Mouse (Mus musculus) left cerebral cortex, adult 6 months (tissue): ENCODE data around the gene 1700030K09Rik. TPM values are rescaled to one million over a fixed set of nuclear protein-coding genes. Genes with fewer than 3 reads are reported as not detected.

Experiments
- long read RNA-seq, 2 experiments: library from polyadenylated mRNA; unstranded; transcript quantifications; one replicate each; pipeline ENCODE4 v2.0.0; 2019 to 2020
- polyA plus RNA-seq: library from polyadenylated mRNA; unstranded; fragments of <200 nt; fragmentation: Nextera tagmentation; gene quantifications from 2 replicates; pipeline ENCODE4 v1.2.3, GENCODE M21; 2021

1700030K09Rik gene
- polyA plus RNA-seq: 6.7 and 7.6 TPM in 2 replicates
- long read RNA-seq, experiment 1, transcript 1700030K09Rik-201 (8 exons, 2,887 nt): major isoform, 42 of 69 reads
- long read RNA-seq, experiment 1, partial matches to known transcripts: 15 of 69 reads
- long read RNA-seq, experiment 1, other reads (novel, unspliced or antisense): 12 of 69 reads
- long read RNA-seq, experiment 2, transcript 1700030K09Rik-201 (8 exons, 2,887 nt): major isoform, 7 of 14 reads
- long read RNA-seq, experiment 2, partial matches to known transcripts: 6 of 14 reads
- long read RNA-seq, experiment 2, other reads (novel, unspliced or antisense): 1 of 14 reads

GRCm38 (mm10) chr8:72443338-72443993, at the start of gene 1700030K09Rik, which contains the start of gene Calr3:
Gene 1700030K09Rik, plus strand, starts transcription at chr8:72443880.
Gene Calr3, minus strand, starts transcription at chr8:72443870.

GRCm38 (mm10) chr8:72421362-72422335, 22.0 kb upstream of the 1700030K09Rik start, which contains the start of gene Eps15l1:
Gene Eps15l1, minus strand, starts transcription at chr8:72421460.

GRCm38 (mm10) chr8:72474826-72475546, 31.3 kb downstream of the 1700030K09Rik start, which contains the start of gene Cherp:
Gene Cherp, minus strand, starts transcription at chr8:72475226.

GRCm38 (mm10) chr8:72491680-72492621, 48.3 kb downstream of the 1700030K09Rik start, which contains the start of gene Slc35e1:
Gene Slc35e1, minus strand, starts transcription at chr8:72492614.

Other genes starting within 250 kb of the 1700030K09Rik start
- gene Cib3, start 231.0 kb upstream of the 1700030K09Rik start, polyA plus RNA-seq: not detected in 2 replicates
- gene Gm11034, start 230.2 kb upstream of the 1700030K09Rik start, polyA plus RNA-seq: not detected in 2 replicates
- 48.0 and 64.8 TPM in 2 replicates for gene Fam32a, start 224.2 kb upstream of the 1700030K09Rik start, polyA plus RNA-seq
- 80.9 and 92.7 TPM in 2 replicates for gene Ap1m1, start 203.9 kb upstream of the 1700030K09Rik start, polyA plus RNA-seq
- gene Gm10282, start 138.6 kb upstream of the 1700030K09Rik start, polyA plus RNA-seq: 7.1 and 8.5 TPM in 2 replicates
- gene Klf2, start 124.8 kb upstream of the 1700030K09Rik start, polyA plus RNA-seq: 0.70 and 14.4 TPM in 2 replicates
- gene Eps15l1, start 22.4 kb upstream of the 1700030K09Rik start, polyA plus RNA-seq: 19.7 and 21.9 TPM in 2 replicates
- gene Calr3, start within 50 bp of the 1700030K09Rik start, polyA plus RNA-seq: 1.0 and 1.5 TPM in 2 replicates
- gene Cherp, start 31.3 kb downstream of the 1700030K09Rik start, polyA plus RNA-seq: 16.7 and 33.9 TPM in 2 replicates
- gene Slc35e1, start 48.7 kb downstream of the 1700030K09Rik start, polyA plus RNA-seq: 4.6 and 5.0 TPM in 2 replicates
- 2.9 and 7.0 TPM in 2 replicates for gene Med26, start 104.4 kb downstream of the 1700030K09Rik start, polyA plus RNA-seq
- 97.9 and 129 TPM in 2 replicates for gene Smim7, start 127.2 kb downstream of the 1700030K09Rik start, polyA plus RNA-seq
- gene Tmem38a, start 128.2 kb downstream of the 1700030K09Rik start, polyA plus RNA-seq: 93.1 and 106 TPM in 2 replicates
- 4.0 and 5.1 TPM in 2 replicates for gene Nwd1, start 202.8 kb downstream of the 1700030K09Rik start, polyA plus RNA-seq